Mouse (Mus musculus) embryonic stem cell, embryonic (primary cell): ENCODE data around the gene Plcb4.

Experiments
- CTCF ChIA-PET, 4 experiments: fragments of 300-600 bp in 2 of 4; fragments of 350-600 bp in 2 of 4; sonication (Branson Sonifier 250); formaldehyde crosslinking; loops; one replicate each; lab custom pipeline; 2022; ENCODE audit warnings: inconsistent platforms in 2 of 4; lab: Charles Lee
- POLR2A ChIA-PET, 4 experiments: fragments of 300-600 bp in 2 of 4; fragments of 350-600 bp in 2 of 4; sonication (Branson Sonifier 250); formaldehyde crosslinking; loops; one replicate each; lab custom pipeline; 2022; ENCODE audit warnings: antibody characterized with exemption in 4 of 4, inconsistent platforms in 1 of 4; lab: Charles Lee

Gene Plcb4

DNA sequence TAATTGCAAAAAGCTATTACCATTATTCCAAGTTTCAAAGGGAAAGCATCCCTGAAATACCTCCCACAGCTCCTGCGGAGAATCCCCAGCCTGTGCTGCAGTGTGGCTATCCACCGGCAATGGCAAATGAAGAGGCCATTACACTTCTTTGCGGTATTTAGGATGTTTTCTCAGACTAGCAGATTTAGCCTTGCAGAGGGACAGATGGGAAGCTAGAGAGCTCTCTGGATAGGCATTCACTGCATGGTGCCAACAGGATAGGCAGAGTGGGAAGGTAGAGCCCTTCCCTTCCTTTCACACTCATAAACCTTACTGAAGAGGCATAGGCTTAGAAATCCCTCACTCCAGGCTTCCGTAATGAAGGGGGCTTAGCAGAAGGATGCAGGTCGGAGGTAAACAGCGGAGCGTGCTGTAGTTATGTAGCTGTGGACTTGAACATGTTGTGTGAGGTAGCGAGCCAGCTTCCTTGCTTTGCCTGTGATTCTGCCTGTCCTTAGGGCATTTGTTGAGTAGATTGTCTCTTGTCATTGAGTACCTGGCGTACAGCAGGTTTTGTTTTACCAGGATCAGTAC, 144.2 kb downstream of the Plcb4 start:
- ChIA-PET CTCF (no interaction called here), POLR2A (interaction anchor here in 3 of 4 experiments (0.7 to 2.4 kb wide), 6 partner anchors 9 to 55 kb away, joined by 3 to 10 read pairs (median 3); no protein-coding TSS in a partner anchor)

- POLR2A ChIA-PET: interaction anchor here in 1 of 4 experiments (0.7 to 1.3 kb wide), 3 partner anchors 10 to 384 kb away, joined by 3 to 4 read pairs (median 3); no protein-coding TSS in a partner anchor
- CTCF ChIA-PET: no interaction called here
Observed at GRCm38 (mm10) chr2:135805748-135806685, 147.2 kb downstream of the Plcb4 start.

GRCm38 (mm10) chr2:135808342-135808741, 149.5 kb downstream of the Plcb4 start:
- POLR2A ChIA-PET: interaction anchor here in 2 of 4 experiments (0.6 kb wide), 2 partner anchors 106 to 137 kb away, joined by 3 to 4 read pairs; no protein-coding TSS in a partner anchor
- CTCF ChIA-PET: no interaction called here

DNA sequence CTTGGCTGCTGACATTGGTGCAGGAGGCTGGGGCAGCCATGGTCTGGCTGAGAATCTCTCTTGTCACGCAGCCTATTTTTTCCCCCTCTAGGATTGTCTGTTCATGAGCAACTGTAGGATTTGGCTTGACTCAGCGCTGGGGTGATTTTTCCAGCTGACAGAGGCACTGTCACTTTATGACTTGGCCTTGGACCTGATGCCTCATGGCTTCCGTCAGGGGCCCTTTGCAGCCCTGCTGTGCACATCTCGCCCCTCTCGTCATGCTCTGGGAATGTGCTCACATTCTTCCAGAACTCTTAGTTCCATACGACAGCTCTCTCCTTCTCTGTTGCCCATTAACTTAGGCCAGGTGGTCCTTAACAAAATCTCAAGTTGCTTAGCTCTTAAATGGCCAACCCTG, 152.0 kb downstream of the Plcb4 start:
- CTCF ChIA-PET: no interaction called here

DNA sequence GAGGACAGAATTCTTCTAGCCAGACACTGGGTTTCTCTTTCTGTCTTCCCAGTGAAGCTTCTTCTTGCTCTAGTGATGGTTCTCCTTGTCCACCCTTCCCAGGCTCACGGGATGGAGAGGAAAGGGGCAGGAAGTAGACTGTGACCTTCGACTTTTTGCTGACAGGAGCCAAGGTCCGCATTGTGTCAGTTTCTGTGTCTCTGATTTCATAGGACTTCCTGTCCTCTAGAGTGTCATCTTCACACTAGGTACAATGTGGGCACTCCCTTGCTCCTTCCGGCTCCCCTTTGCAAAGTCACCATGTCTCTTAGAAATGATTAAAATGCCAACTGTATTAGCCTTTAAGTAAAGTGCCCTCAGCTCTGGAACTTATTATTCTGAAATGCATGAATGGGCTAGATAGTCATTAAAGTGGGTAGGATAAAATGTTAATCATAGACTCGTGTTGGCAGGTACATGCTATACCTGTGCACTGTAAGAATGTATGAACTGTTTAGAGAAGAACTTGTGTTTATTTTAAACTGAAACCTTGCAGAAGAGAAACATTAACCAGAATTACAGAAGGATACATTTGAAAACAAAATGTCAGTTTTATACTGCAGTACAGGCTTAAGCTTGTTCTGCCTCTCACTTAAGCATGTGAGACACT, 152.8 kb downstream of the Plcb4 start:
- ChIA-PET POLR2A (interaction anchor here in 3 of 4 experiments (0.6 to 2.9 kb wide), 18 partner anchors 11 to 651 kb away, joined by 3 to 10 read pairs (median 4); no protein-coding TSS in a partner anchor), CTCF (interaction anchor here in 1 of 4 experiments (0.7 kb wide), 1 partner anchor 41 kb away, joined by 7 read pairs; no protein-coding TSS in a partner anchor)

More for the DNA sequence above, 152.0 kb downstream of the Plcb4 start:
- POLR2A ChIA-PET: interaction anchor here in 2 of 4 experiments (1.0 to 2.9 kb wide), 3 partner anchors 10 to 30 kb away, joined by 3 to 10 read pairs (median 4); no protein-coding TSS in a partner anchor

DNA sequence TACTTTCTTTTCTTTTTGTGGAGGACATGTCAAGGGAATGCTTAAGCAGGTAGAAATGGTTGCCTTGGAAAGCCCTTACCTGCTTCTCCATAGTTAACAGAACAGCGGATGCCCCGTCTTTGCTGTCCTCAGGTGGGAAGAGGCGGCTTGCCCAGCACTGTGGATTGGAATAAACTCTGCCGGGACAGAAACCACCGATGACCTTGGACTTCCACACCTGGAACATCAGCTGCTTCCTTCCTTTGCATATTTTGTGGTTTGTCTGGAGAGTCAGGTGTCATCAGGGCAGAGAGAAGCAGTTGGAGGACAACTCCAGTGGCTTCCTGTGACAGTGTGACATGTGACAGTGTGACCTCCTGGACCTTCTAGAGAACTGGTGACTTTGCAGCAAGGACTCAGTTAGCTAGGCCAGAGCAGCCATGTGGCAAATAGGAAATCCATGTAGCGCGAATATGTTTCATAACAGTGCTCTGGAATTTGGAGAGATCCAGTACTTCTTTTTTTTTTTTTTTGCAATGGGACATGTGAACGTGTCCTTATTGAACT, 154.0 kb downstream of the Plcb4 start:
- CTCF ChIA-PET: interaction anchor here in 1 of 4 experiments (0.7 kb wide), 1 partner anchor 43 kb away, joined by 7 read pairs; no protein-coding TSS in a partner anchor
- POLR2A ChIA-PET: interaction anchor here in 3 of 4 experiments (0.7 to 2.9 kb wide), 21 partner anchors 9 to 652 kb away, joined by 3 to 10 read pairs (median 4); partner anchors contain the start of gene Plcb4 (in 1 of the 3)

GRCm38 (mm10) chr2:135820691-135821090, 161.9 kb downstream of the Plcb4 start:
- POLR2A ChIA-PET: interaction anchor here in 1 of 4 experiments (1.5 kb wide), 1 partner anchor 18 kb away, joined by 3 read pairs; no protein-coding TSS in a partner anchor
- CTCF ChIA-PET: interaction anchor here in 1 of 4 experiments (0.6 kb wide), 1 partner anchor 319 kb away, joined by 3 read pairs; no protein-coding TSS in a partner anchor

DNA sequence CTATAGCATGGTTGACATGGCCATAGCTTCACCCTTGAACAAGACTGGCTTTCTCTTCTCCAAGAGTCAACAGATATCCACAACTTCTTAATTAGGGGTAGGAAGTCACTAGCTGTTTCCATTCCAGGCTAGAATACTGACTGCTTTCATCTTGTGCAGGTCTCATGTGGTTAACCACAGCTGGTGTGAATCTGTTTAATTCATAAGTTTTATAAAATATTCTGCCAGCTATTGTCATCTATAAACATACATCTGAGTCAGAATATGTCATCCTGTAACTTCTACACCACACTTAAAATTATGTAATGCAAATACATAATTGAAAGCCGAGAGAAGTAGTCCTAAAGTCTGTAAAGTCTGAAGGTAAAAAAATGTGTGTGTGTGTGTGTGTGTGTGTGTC, 164.9 kb downstream of the Plcb4 start:
- POLR2A ChIA-PET: no interaction called here
- CTCF ChIA-PET: no interaction called here

DNA sequence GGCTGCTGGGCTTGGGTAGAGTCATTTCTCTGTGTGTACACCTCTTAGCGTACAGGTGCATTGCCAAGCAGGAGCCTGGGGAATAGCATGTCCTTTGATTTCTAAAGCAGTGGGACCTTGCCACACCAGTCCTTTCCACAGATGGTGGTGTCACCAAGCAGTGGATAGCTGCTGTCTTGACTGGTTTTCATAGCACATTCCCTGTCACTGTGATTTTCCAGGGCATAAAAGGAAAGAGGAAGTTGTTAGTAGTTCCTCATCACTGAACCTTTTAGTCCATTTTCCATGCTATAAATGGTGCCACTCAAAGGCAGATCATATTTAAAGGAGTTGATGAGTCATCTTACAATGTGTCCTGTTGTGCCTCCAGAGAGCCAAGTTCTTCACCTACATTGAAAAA, 165.9 kb downstream of the Plcb4 start:
- ChIA-PET POLR2A (interaction anchor here in 1 of 4 experiments (1.1 kb wide), 1 partner anchor 11 kb away, joined by 3 read pairs; no protein-coding TSS in a partner anchor), CTCF (no interaction called here)

GRCm38 (mm10) chr2:135825645-135826044, 166.8 kb downstream of the Plcb4 start:
- ChIA-PET CTCF (no interaction called here), POLR2A (interaction anchor here in 1 of 4 experiments (0.9 to 1.1 kb wide), 2 partner anchors 11 to 116 kb away, joined by 3 read pairs; no protein-coding TSS in a partner anchor)

- CTCF ChIA-PET: no interaction called here
Observed at GRCm38 (mm10) chr2:135826616-135827360, 168.0 kb downstream of the Plcb4 start.

DNA sequence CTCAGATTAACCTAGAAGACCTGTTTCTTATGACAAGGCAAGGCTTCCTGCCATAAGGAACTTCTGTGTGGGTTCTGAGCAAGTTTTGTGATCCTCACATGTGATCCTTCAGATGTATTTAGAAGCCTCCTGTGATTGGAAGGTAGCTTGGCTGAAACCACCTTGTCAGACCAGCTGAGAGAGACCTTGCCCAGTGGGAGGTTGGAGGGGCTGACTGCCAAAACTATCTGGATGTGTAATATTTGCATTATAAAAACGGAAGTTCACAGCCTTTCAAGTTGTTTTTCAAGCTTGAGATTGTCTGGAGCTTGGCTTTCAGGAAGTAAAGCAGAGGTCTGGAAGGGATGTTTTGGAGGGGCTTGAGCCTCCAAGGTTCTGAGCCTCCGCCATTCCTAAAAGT, 169.6 kb downstream of the Plcb4 start:
- CTCF ChIA-PET: no interaction called here
- POLR2A ChIA-PET: interaction anchor here in 1 of 4 experiments (0.7 kb wide), 1 partner anchor 14 kb away, joined by 3 read pairs; no protein-coding TSS in a partner anchor

More at GRCm38 (mm10) chr2:135826616-135827360, 168.0 kb downstream of the Plcb4 start:
- POLR2A ChIA-PET: interaction anchor here in 1 of 4 experiments (0.6 kb wide), 1 partner anchor 75 kb away, joined by 5 read pairs; no protein-coding TSS in a partner anchor

GRCm38 (mm10) chr2:135833743-135834142, 174.9 kb downstream of the Plcb4 start:
- ChIA-PET CTCF (interaction anchor here in 1 of 4 experiments (0.6 kb wide), 1 partner anchor 18 kb away, joined by 3 read pairs; no protein-coding TSS in a partner anchor), POLR2A (interaction anchor here in 1 of 4 experiments (1.5 kb wide), 1 partner anchor 19 kb away, joined by 3 read pairs; no protein-coding TSS in a partner anchor)

DNA sequence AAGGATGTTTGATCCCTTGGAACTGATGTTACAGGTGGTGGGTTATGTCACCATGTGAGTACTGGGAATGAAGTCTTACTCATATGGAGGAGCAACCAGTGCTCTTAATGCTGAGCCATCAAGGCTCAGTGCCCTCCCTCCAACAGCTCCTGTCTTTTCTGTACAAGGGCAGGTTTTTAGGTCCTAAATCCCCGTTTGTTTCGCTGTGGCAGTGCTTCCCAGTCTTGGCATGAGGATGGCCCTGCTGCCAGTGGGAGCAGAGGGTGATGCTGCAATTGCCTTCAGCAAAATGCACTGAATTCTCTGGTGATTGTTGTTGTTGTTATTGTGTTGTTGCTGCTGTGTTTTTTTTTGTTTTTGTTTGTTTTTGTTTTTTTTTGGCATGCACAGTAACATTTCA, 175.6 kb downstream of the Plcb4 start:
- ChIA-PET POLR2A (no interaction called here), CTCF (no interaction called here)

DNA sequence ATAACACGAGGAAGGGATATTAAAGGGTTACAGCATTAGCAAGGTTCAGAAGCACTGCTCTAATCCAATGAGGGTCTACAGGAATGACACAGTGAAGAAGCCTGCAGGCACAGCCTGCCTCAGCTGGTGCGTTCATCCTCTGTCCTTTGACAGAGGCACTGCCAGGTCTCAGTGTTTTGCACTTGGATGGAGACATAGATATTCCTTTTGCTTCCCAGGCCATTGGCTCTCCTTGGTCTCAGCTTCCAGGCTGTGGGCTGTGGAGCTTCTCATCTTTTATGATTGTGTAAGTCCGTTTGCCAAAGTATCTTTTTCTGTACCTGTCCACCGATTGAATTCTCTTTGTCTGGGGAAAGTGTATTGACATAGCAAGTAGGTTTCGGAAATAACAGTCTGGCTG, 177.1 kb downstream of the Plcb4 start:
- CTCF ChIA-PET: no interaction called here
- POLR2A ChIA-PET: no interaction called here

DNA sequence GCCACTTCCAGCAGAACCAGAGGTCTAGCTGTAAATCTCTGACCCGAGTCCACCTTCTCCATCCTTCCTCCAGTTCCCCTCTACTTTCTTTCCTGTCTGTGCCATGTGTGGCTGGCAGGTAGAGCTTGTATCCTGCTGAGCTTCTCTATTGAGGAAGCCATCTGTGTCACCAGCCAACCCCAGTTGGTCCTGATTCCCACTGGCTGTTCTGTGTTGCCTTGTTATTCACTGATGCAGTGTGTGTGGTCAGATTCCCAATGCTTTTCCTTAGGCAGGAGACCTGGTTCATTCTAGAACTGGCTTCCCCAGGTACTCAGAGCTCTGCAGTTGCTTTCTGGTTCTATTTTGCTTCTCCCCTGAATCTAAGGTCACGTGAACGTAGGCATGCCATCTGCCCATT, 177.6 kb downstream of the Plcb4 start:
- ChIA-PET POLR2A (no interaction called here), CTCF (no interaction called here)

GRCm38 (mm10) chr2:135837730-135838129, 178.9 kb downstream of the Plcb4 start:
- ChIA-PET CTCF (no interaction called here), POLR2A (interaction anchor here in 1 of 4 experiments (1.7 kb wide), 1 partner anchor 14 kb away, joined by 3 read pairs; no protein-coding TSS in a partner anchor)
